Mouse (Mus musculus) hindbrain, embryonic 15.5 days (tissue): ENCODE data around the gene Dst. TPM values are rescaled to one million over a fixed set of nuclear protein-coding genes. Genes with fewer than 3 reads are reported as not detected.

Source experiments
- microRNA-seq: library from miRNA; unstranded; fragments of <30 nt; microRNA quantifications from one replicate; pipeline ENCODE4, GENCODE M21; 2016
- polyA plus RNA-seq: library from polyadenylated mRNA; unstranded; fragments of >200 nt; fragmentation: Nextera tagmentation; extraction: Ambion mirVana; gene quantifications from 2 replicates; pipeline ENCODE4 v1.2.1, GENCODE M21; 2015

Dst gene
- polyA plus RNA-seq, 1 experiment from 2014 or later = 39.4 TPM

Small RNA genes lying within 50 kb of the gene (microRNA-seq; reads per million reads assigned to microRNA genes)
- 1.7 reads per million for gene Mir6896

Other genes starting within 250 kb of the Dst start
- 22.6 and 24.3 TPM in 2 replicates for gene Prim2, start 238.4 kb upstream of the Dst start, polyA plus RNA-seq
- gene Rab23, start 188.3 kb upstream of the Dst start, polyA plus RNA-seq = 29.7 and 31.2 TPM in 2 replicates
- gene Bag2, start 150.4 kb upstream of the Dst start, polyA plus RNA-seq = 24.8 and 25.8 TPM in 2 replicates
- 37.5 and 37.7 TPM in 2 replicates for gene Zfp451, start 93.6 kb upstream of the Dst start, polyA plus RNA-seq
- gene Bend6, start 409 bp upstream of the Dst start, polyA plus RNA-seq = 58.6 and 66.5 TPM in 2 replicates